Comparison of ENCODE assay signal across 11 mouse cellular contexts in genomic region chr14:79206210-79206609, GRCm38 (mm10). TPM values are rescaled to one million over a fixed set of nuclear protein-coding genes. Genes with fewer than 3 reads are reported as not detected.
DNase-seq lines count a peak whose midpoint lies in the region; ATAC-seq and TF ChIP-seq lines count a peak whose summit lies in the region.
"Had no signal": no experiment of that assay in that cellular context is flagged by ENCODE, and none has a peak within 500 bp of the region (broad histone marks: within the 10 kb centered on the region; RNA-seq: fewer than 3 reads in every experiment).

No protein-coding gene starts in this region.

- no peak overlapping the region for H3K4me3 ChIP-seq in heart, embryonic 11.5 days (ENCODE audit: low read depth, low read length)
- no peak overlapping the region for H3K4me3 ChIP-seq in forebrain, embryonic 12.5 days (replicated peaks)
- no peak overlapping the region for H3K4me3 ChIP-seq in heart, postnatal 0 days (ENCODE audit: low read depth, low read length)
- no peak overlapping the region for H3K4me3 ChIP-seq in lung, embryonic 14.5 days (ENCODE audit: low read depth, low read length)

- no peak overlapping the region for H3K9ac ChIP-seq in heart, embryonic 11.5 days (ENCODE audit: low read depth, low read length)
- H3K9ac ChIP-seq in forebrain, embryonic 12.5 days: no peak overlapping the region
- no peak overlapping the region for H3K9ac ChIP-seq in heart, postnatal 0 days (replicated peaks; ENCODE audit: low read depth, low read length)
- no peak overlapping the region for H3K9ac ChIP-seq in lung, embryonic 14.5 days

- WGBS in heart, embryonic 11.5 days (ENCODE audit: insufficient replicate concordance): 60% methylated on average over 11 of the region's 11 CpGs
- WGBS in forebrain, embryonic 12.5 days: 63% methylated on average over 11 of the region's 11 CpGs
- 51% methylated on average over 11 of the region's 11 CpGs for WGBS in heart, postnatal 0 days
- 36% methylated on average over 11 of the region's 11 CpGs for WGBS in lung, embryonic 14.5 days

- no peaks in the 10 kb centered on the region for H3K9me3 ChIP-seq in heart, embryonic 11.5 days (replicated peaks; ENCODE audit: control insufficient read depth, low read length)
- H3K9me3 ChIP-seq in forebrain, embryonic 12.5 days: no peaks in the 10 kb centered on the region
- no peaks in the 10 kb centered on the region for H3K9me3 ChIP-seq in heart, postnatal 0 days (replicated peaks; ENCODE audit: control insufficient read depth, low read length)
- no peaks in the 10 kb centered on the region for H3K9me3 ChIP-seq in lung, embryonic 14.5 days (ENCODE audit: low read depth, low read length)

- no peaks in the 10 kb centered on the region for H3K27me3 ChIP-seq in heart, embryonic 11.5 days (ENCODE audit: control insufficient read depth, insufficient read depth, low read length)
- H3K27me3 ChIP-seq in forebrain, embryonic 12.5 days: no peaks in the 10 kb centered on the region
- H3K27me3 ChIP-seq in heart, postnatal 0 days (ENCODE audit: control insufficient read depth, insufficient read depth, low read length): no peaks in the 10 kb centered on the region
- no peaks in the 10 kb centered on the region for H3K27me3 ChIP-seq in lung, embryonic 14.5 days (ENCODE audit: insufficient read depth, low read length)
- H3K27me3 ChIP-seq: CH12.LX had no signal

- DNase-seq in heart, adult 18-20 months: peak; percentile 77 to 83
- DNase-seq in heart, postnatal 0 days (ENCODE audit: low spot score): peak; percentile 14
- DNase-seq in kidney, postnatal 25 days: peak; percentile 75 to 76
- DNase-seq in lung, embryonic 14.5 days: peak; percentile 97
- peak; percentile 42 to 78 for DNase-seq in right cerebral cortex, adult 2 months (ENCODE audit: low spot score in 2 of 2)

- peaks cover 8% of the 10 kb centered on the region for H3K4me1 ChIP-seq in heart, embryonic 11.5 days (ENCODE audit: control insufficient read depth, insufficient read depth, low read length)
- H3K4me1 ChIP-seq in forebrain, embryonic 12.5 days: peaks cover 42% of the 10 kb centered on the region
- no peaks in the 10 kb centered on the region for H3K4me1 ChIP-seq in heart, postnatal 0 days (ENCODE audit: control insufficient read depth, insufficient read depth)
- peaks cover 6% of the 10 kb centered on the region for H3K4me1 ChIP-seq in lung, embryonic 14.5 days (ENCODE audit: insufficient read depth)

- H3K36me3 ChIP-seq in heart, embryonic 11.5 days (ENCODE audit: control insufficient read depth, insufficient read depth, low read length): no peaks in the 10 kb centered on the region
- no peaks in the 10 kb centered on the region for H3K36me3 ChIP-seq in forebrain, embryonic 12.5 days (replicated peaks)
- 0 out of 2 replicates have a peak, but pooled peaks cover 6% of the 10 kb centered on the region for H3K36me3 ChIP-seq in heart, postnatal 0 days (replicated peaks; ENCODE audit: control insufficient read depth, insufficient read depth, low read length)
- no peaks in the 10 kb centered on the region for H3K36me3 ChIP-seq in lung, embryonic 14.5 days (ENCODE audit: insufficient read depth)

- H3K27ac ChIP-seq in heart, embryonic 11.5 days (ENCODE audit: low read depth, low read length): no peak overlapping the region
- peak overlapping the region; percentile 0; the same call in 1 of the 2 replicates for H3K27ac ChIP-seq in forebrain, embryonic 12.5 days
- no peak overlapping the region for H3K27ac ChIP-seq in heart, postnatal 0 days (ENCODE audit: low read depth)
- H3K27ac ChIP-seq in lung, embryonic 14.5 days (ENCODE audit: low read depth): peak overlapping the region; percentile 33; the same call in 1 of the 2 replicates

- no peak for TF ChIP-seq CTCF in heart, postnatal 0 days (IDR thresholded peaks at IDR 0.05; ENCODE audit: low read depth)
- TF ChIP-seq CTCF in lung, embryonic 14.5 days (IDR thresholded peaks at IDR 0.05; ENCODE audit: low read depth): no peak

- H3K4me2 ChIP-seq in heart, embryonic 11.5 days: no peak overlapping the region
- no peak overlapping the region for H3K4me2 ChIP-seq in forebrain, embryonic 12.5 days
- H3K4me2 ChIP-seq in heart, postnatal 0 days (ENCODE audit: low read depth, low read length): no peak overlapping the region
- H3K4me2 ChIP-seq in lung, embryonic 14.5 days: peak overlapping the region; percentile 8; the same call in 1 of the 2 replicates

- no peak for ATAC-seq in heart, embryonic 11.5 days (replicated peaks; ENCODE audit: insufficient number of reproducible peaks, low FRiP score, low TSS enrichment)
- ATAC-seq in forebrain, embryonic 12.5 days (ENCODE audit: low FRiP score): no peak
- ATAC-seq in heart, postnatal 0 days (ENCODE audit: insufficient read depth, low read depth): peak; percentile 49; the same call in 1 of the 2 replicates
- peak; percentile 93 for ATAC-seq in lung, embryonic 14.5 days (ENCODE audit: insufficient read depth)
- no peak for ATAC-seq in inflammation-experienced regulatory T-cells, adult 6 months

- TF ChIP-seq EP300 in heart, postnatal 0 days (IDR thresholded peaks at IDR 0.05; ENCODE audit: low read depth): no peak

RNA-seq across cellular contexts. Expression of gene Zfp957, which starts 41.0 kb away (rescaled TPM):
- not detected for total RNA-seq in heart, adult 18-20 months (2021)
- not detected in 2 replicates for polyA plus RNA-seq in heart, embryonic 11.5 days (2014; fragmentation: Nextera tagmentation; extraction: Ambion mirVana)
- polyA plus RNA-seq in forebrain, embryonic 12.5 days (2016; fragmentation: Nextera tagmentation; extraction: Ambion mirVana): not detected in 2 replicates
- not detected in 2 replicates for total RNA-seq in heart, postnatal 0 days (2014; rRNA removed; ENCODE audit: low replicate concordance)
- not detected in 2 replicates for polyA plus RNA-seq in heart, postnatal 0 days (2015; fragmentation: Nextera tagmentation; extraction: Ambion mirVana)
- polyA plus RNA-seq in lung, embryonic 14.5 days (2014; fragmentation: Nextera tagmentation; extraction: Ambion mirVana): not detected in 2 replicates
- polyA plus RNA-seq in inflammation-experienced regulatory T-cells, adult 6 months (2017; shearing (Covaris generic)): under 1 TPM in 1 of 3 experiments, not detected in 2; 0.31 TPM
- total RNA-seq: CH12.LX had no signal
- polyA plus RNA-seq: cerebellum, adult 2 months; limb, embryonic 11.5 days had no signal

Comparison
In these comparisons a context has a peak if more than half of its experiments do, and no peak if none do; other contexts are left out.
1. ATAC-seq: peak in heart, postnatal 0 days (single experiment) and lung, embryonic 14.5 days (single experiment); none in heart, embryonic 11.5 days (single experiment), forebrain, embryonic 12.5 days (single experiment) and inflammation-experienced regulatory T-cells, adult 6 months (single experiment).
2. DNase-seq: peak in every context shown above with its lines; median percentile 97 in lung, embryonic 14.5 days; 80 in heart, adult 18-20 months; 76 in kidney, postnatal 25 days; 60 in right cerebral cortex, adult 2 months; 14 in heart, postnatal 0 days.
3. H3K27ac ChIP-seq: peak in forebrain, embryonic 12.5 days (single experiment) and lung, embryonic 14.5 days (single experiment); none in heart, embryonic 11.5 days (single experiment) and heart, postnatal 0 days (single experiment).